Mouse (Mus musculus) kidney, adult 11 months (tissue): ENCODE measurements around the gene Cyfip2.
A peak's percentile ranks its signal among the peaks of the same experiment; 100 is the strongest.
"Not testable (repeated sequence)": the region's sequence is repeated elsewhere in the genome, so short reads cannot be mapped to it uniquely, and the experiment has no call there.

ENCODE experiments used
- DNase-seq: peaks from one replicate; pipeline ENCODE4 v3.0.0; 2022

Gene Cyfip2

DNA sequence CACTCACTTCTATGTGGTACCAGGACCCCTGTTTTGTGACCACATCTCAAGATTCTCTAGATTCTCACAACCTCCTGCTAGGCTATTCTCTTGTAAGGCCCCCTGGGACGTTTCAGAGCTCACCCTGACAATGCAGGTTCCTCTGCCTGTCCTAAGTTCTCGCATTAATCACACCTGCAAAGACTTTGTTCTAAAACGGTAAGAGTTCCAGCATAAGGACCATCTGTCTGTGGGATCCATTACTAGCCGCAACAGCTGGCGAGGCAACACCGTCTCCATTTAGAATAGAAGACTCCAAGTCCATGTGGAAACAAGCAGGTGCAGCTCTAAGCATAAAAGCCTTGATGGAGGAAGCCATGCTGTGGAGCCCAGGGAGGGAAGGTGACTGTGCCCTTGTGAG, 82.5 kb downstream of the Cyfip2 start:
- no peak for DNase-seq

- DNase-seq, result no peak
Observed at GRCm38 (mm10) chr11:46225345-46225744, 87.3 kb downstream of the Cyfip2 start.

DNA sequence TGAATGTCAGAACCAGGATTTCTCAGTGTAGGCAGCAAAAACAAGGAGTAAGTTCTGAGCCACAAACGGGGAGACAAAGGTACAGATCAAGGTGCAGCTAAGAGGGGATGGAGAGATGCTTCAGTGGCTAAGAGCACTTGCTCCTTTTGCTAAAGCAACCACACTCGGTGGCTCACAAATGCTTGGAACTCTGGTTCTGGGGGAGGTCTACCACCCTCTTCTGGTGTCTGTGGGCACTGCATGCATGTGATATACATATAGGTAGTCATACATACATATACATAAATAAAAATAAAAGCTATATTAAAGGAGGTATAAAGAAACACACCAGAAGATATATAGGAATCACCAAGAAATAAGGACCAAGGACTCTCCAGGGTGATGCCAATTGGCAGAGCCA, 89.1 kb downstream of the Cyfip2 start:
- no peak for DNase-seq

- no peak for DNase-seq
Observed at GRCm38 (mm10) chr11:46220211-46220610, 92.4 kb downstream of the Cyfip2 start.

- no peak for DNase-seq
Observed at GRCm38 (mm10) chr11:46219380-46219779, 93.3 kb downstream of the Cyfip2 start.

DNA sequence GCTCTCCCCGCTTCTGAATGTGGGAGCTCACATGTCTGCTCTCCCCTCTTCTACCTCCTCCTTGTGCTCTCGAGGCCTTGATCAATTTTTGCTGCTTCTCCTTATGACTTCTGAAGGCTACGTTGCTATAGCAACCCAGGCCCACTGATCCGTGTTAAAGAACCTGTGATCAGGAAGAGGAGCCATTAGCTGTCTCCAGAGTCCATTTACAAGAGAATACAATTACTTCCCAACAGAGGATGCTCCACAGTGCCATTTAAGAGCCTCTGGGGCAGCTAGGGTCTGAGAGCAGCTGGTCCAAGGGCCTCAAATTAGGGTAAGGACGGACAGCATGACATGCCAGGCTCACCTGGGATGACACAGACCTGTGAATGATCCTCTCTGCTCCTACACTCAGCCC, 94.1 kb downstream of the Cyfip2 start:
- DNase-seq, result no peak

DNA sequence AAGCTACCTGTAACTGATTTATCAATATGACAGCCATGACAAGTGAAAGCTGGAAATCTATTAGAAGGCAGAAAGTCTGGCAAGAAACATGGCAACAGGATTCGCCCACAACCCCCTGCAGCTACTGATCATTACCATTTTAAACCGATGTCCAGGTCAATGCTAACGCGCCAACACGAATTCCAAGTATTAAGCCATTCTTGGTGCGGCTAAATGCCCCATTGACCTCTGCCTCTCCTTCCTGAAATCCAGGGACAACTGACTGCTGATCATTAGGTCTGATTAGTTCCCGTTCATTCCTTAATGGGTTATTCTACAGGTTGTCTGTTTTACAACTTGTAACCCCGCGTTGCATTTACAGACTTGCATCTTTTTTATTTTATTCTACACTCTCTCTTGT, 95.0 kb downstream of the Cyfip2 start:
- no peak for DNase-seq

DNA sequence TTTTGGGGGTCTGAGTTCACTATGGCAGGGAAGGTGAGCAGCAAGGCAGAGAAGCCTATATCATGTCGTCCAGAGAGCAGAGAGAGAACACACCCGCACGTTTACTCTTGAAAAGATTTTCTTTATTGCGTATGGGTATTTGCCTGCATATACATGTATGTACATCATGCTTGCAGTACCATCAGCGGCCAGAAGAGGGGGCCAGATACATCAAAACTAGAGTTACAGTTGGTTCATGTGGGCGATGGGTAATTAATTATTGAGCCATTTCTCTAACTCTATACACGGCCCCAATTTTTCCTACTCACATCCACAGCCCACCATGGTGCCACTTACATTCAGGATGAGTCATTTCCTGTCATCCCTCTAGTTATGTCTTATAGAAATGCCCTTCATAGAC, 96.0 kb downstream of the Cyfip2 start:
- DNase-seq, result no peak

GRCm38 (mm10) chr11:46215354-46215753, 97.3 kb downstream of the Cyfip2 start:
- DNase-seq, result peak; percentile 40

DNA sequence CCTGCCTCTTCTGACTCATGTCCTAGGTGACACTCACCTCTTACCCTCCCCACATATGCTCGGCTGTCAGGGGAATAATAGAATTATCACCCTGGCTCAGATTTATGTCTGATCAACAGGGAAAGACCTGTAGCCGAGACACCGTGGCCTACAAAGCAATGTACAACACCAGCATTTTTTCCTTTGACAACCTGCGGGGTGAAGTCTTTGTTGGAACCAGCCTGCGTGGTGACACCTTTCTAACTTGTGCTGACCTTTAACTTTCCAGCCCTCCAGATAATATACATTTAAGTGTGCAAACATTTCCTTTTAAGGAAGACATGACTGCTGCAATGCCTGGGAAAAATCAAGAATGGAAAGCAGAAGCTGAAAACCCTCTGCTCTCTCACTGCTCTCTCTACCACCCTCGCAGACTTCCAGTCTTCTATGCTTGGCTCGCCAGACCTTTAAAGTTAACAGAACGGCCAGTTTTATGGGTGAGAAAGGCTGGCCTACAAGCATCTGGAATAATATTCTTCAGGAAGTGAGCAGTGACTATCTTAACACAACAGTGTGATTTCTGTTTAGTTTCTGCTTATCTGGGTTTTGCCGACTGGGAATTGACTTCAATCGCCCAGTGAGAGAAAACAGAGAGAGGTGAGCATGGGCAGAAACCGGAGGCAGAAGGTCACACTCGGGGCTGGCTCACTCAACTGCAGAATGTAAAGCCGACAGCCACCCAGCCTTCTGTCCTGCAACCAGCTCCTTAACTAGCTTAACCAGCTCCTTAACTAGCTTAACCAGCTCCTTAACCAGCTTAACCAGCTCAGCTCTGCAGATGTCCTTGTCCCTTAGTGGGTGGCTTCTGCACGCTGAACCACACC, 98.1 kb downstream of the Cyfip2 start:
- no peak for DNase-seq

DNA sequence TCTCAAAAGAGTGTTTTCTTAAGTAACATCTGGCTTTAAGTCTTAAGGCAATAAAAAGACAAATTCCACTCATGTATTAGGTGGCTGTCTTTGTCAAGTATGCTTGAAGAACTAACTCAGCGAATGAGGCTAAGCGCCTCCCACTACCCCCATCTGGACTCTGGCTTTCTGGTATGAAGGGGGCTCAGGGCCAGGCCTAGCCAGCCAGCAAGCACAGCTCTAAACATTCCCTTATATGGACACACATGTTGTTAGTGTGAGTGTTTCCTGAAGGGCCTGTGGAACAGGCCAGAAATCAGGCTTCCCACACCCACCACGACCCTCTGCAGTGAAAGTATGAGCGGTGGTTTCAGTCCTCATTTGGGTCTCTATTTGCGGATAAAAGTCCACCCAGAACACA, 98.8 kb downstream of the Cyfip2 start:
- no peak for DNase-seq

- DNase-seq, result no peak
Observed at GRCm38 (mm10) chr11:46211858-46212257, 100.8 kb downstream of the Cyfip2 start.

- DNase-seq, result peak; percentile 41
Observed at GRCm38 (mm10) chr11:46209884-46210283, 102.8 kb downstream of the Cyfip2 start.

- DNase-seq, result no peak
Observed at GRCm38 (mm10) chr11:46205639-46206409, 106.8 kb downstream of the Cyfip2 start.

DNA sequence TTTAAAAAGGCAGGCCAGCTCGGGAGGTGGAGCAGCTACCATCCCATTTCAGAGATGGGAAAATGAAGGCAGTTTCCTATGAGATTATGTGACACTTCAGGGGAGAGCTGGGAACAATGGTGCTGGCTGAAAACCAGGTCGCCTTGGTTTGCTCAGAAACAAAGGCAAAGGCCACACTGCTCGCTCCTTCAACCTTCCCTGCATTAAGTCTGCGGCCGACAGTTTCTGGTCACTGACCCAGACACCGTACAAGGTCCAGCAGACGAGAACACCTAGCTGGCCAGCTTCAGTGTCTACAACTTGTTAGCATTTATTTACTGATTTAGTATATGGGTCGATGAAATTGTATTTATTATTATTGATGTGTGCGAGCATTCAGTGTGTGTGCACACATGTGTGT, 107.8 kb downstream of the Cyfip2 start:
- peak; percentile 41 for DNase-seq

- DNase-seq, result no peak
Observed at GRCm38 (mm10) chr11:46202547-46202887, 110.1 kb downstream of the Cyfip2 start.

DNA sequence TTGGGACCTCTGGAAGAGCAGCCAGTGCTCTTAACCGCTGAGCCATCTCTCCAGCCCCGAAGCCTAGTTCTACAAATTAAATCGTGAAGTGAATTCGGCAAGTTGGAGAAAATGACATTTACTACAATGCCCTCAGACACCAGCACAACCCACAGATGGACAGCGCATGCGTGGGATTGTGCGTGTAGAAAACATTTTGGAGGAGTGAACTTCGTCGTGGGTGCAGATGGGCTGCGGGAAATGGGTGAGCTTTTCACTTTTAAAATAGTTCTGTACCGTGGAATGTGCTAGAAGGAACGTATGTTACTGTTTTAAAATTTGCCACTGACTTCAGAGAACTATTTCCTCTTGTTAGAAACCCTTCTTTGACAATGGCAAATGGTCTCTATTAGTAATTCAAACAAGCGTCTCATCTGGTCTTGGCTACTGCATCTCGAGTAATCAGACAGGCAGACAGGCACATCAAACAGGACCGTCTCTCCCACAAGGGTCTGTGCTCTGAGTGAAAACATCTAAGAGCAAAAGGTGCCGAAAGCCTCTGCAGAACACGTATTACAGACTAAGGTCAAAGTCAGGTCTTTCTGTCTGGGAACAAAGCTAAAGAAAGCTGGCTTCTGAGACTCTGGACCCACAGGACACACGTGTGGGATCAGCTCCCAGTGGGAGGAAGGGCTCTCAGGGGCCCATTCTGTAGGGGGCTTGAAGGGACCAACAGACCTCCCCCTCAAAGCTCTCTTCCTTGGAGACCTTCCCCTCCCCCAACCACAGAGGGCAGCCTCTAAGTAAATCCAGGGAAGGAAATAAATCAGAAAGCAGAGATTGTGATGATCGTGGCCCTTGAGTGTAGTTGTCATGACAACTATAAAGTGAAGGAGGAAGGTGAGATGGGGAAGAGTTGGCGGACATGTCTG, 110.8 kb downstream of the Cyfip2 start:
- DNase-seq, result no peak

DNA sequence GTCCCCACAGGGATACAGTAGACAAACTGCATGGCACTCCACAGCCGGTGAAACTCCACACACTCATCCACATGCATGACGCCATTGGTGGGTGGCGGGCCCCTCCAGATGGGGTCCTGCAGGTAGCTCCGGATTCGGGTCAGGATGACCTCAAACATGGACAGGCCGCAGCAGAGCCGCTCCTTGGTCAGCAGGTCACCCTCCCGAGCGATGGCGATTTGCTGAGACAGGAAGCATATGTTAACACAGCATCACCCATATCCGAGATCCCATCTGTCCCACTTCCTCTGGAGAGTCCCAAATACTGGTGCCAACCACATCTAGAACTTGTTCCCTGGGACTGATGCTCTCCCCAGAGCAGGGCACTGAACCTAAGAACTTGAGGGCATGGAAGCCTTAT, 112.0 kb downstream of the Cyfip2 start:
- no peak for DNase-seq

- peak; percentile 40 for DNase-seq
Observed at GRCm38 (mm10) chr11:46194175-46194574, 118.5 kb downstream of the Cyfip2 start.

DNA sequence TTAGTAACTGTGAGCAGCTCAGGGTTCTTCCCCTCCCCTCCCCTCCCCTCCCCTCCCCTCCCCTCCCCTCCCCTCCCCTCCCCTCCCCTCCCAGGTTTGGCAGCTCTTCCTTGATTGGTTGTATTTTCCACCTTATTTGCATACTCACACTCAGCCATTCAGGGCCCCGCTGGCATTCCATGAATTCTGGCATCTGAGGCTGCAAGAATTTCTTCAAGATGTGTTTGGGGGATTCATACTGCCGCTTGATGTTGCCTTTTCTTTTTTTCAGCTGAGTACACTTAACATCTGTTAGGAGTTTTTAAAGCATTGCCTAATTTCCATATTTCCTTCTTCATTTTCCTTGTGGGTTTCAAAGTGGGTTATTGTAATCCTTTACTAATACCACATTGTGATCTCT, 124.4 kb downstream of the Cyfip2 start:
- no peak for DNase-seq

DNA sequence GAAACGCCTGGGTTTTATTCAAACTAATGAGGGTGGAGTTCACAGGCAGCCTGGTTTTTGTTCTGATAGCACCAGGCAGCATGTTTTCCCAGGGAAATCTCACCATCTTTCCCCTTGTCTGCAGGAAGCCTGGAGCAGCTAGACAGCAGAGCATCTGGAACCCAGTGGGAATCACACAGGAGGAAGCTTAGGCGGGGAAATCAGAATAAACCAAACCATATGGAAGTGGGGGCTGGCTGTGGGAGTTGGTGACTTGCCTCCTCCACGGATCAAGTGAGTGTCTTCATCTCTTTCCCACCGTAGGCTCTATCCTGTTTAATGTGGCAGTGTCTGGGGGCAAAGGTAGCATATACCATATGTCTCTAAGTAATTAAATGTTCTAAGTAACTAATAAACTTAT, 127.2 kb downstream of the Cyfip2 start:
- DNase-seq, result no peak

DNA sequence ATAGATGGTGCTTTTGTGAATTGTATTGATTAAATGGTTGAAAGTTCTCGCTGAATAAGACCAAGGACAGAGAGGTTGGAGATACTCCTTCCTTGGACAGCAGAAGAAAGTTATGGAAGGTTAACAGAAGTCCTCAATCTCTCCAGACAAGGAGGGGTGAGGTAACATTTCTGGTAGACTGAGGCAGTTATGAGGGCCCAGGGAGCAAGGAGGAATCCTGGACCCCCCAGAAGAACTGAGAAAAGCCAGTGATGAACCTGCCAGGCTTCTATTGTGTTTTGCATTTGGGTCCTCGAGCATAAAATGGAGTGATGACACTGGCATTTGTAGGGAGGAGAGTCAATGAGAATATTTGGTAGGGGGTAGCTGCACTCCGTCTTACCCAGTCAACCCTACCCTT, 127.7 kb downstream of the Cyfip2 start:
- no peak for DNase-seq

- not testable (repeated sequence) for DNase-seq
Observed at GRCm38 (mm10) chr11:46182031-46182430, 130.6 kb downstream of the Cyfip2 start.
